Mouse (Mus musculus) C2C12 (cell line): ENCODE results near the gene Col15a1.

Experiments used
- CTCF ChIP-seq: IDR thresholded peaks from one replicate; pipeline ENCODE4 v1.5.1; 2011; ENCODE audit not compliant: control insufficient read depth, insufficient read depth, insufficient read length
- MAX ChIP-seq: IDR thresholded peaks from one replicate; pipeline ENCODE4 v1.6.1; 2011; ENCODE audit warnings: mild to moderate bottlenecking, control low read depth
- MYOD1 ChIP-seq: IDR thresholded peaks from one replicate; pipeline ENCODE4 v1.6.1; 2011; ENCODE audit warnings: low read depth; ENCODE audit not compliant: control insufficient read depth, insufficient read length
- USF1 ChIP-seq: IDR thresholded peaks from one replicate; pipeline ENCODE4 v1.6.1; 2011; ENCODE audit warnings: low read depth, mild to moderate bottlenecking, control low read depth, moderate library complexity

- TF ChIP-seq MAX (no peak), CTCF (no peak), USF1 (no peak), MYOD1 (no peak)
Observed at GRCm38 (mm10) chr4:47295547-47295946, 87.6 kb downstream of the Col15a1 start.
